Mouse (Mus musculus): ENCODE data around the gene Med12.

- TF ChIP-seq CTCF (conservative IDR thresholded peaks at IDR 0.05; ENCODE audit: low read length) (peak; percentile 67), POU5F1 (IDR thresholded peaks at IDR 0.05; ENCODE audit: borderline replicate concordance, low read length) (no peak), NANOG (IDR thresholded peaks at IDR 0.05; ENCODE audit: borderline replicate concordance, low read length) (no peak)
Observed at GRCm38 (mm10) chrX:101329372-101330028, 55.7 kb downstream of the Med12 start.

Measured in E14TG2a.4 (cell line).